Mouse (Mus musculus): ENCODE data around the gene Cmc1. TPM values are rescaled to one million over a fixed set of nuclear protein-coding genes. Genes with fewer than 3 reads are reported as not detected.

Gene Cmc1
- 10 to 100 TPM; 11.9 to 13.6 TPM for total RNA-seq (2021)

- intact Hi-C loops (cut with DNase I) = no loop called here
- peak; percentile 94 to 98 for DNase-seq (ENCODE audit: extremely low spot score in 1 of 2, low spot score in 2 of 2)
These were observed at the start of gene Cmc1 for GRCm38 (mm10) chr9:118149407-118150402. TSS of gene Cmc1 (minus strand) at chr9:118150177.

- DNase-seq (ENCODE audit: extremely low spot score in 1 of 2, low spot score in 2 of 2) = no peak
- intact Hi-C loops (cut with DNase I) = no loop called here
These were observed 48.6 kb upstream of the Cmc1 start for GRCm38 (mm10) chr9:118198557-118198956.

GRCm38 (mm10) chr9:118196661-118197390 is 46.8 kb upstream of the Cmc1 start:
- intact Hi-C loops (cut with DNase I) = no loop called here
- DNase-seq (ENCODE audit: extremely low spot score in 1 of 2, low spot score in 2 of 2) = no peak

GRCm38 (mm10) chr9:118193263-118193662 is 43.3 kb upstream of the Cmc1 start:
- intact Hi-C loops (cut with DNase I) = no loop called here
- no peak for DNase-seq (ENCODE audit: extremely low spot score in 1 of 2, low spot score in 2 of 2)

GRCm38 (mm10) chr9:118191276-118191675 is 41.3 kb upstream of the Cmc1 start:
- intact Hi-C loops (cut with DNase I) = no loop called here
- no peak for DNase-seq (ENCODE audit: extremely low spot score in 1 of 2, low spot score in 2 of 2)

- intact Hi-C loops (cut with DNase I) = no loop called here
- DNase-seq (ENCODE audit: extremely low spot score in 1 of 2, low spot score in 2 of 2) = no peak
These were observed 38.4 kb upstream of the Cmc1 start for GRCm38 (mm10) chr9:118188374-118188773.

- intact Hi-C loops (cut with DNase I) = no loop called here
- DNase-seq (ENCODE audit: extremely low spot score in 1 of 2, low spot score in 2 of 2) = no peak
These were observed 37.4 kb upstream of the Cmc1 start for GRCm38 (mm10) chr9:118187420-118187819.

GRCm38 (mm10) chr9:118186776-118187175 is 36.8 kb upstream of the Cmc1 start:
- intact Hi-C loops (cut with DNase I) = no loop called here
- DNase-seq (ENCODE audit: extremely low spot score in 1 of 2, low spot score in 2 of 2) = no peak

GRCm38 (mm10) chr9:118179136-118180025 is 29.4 kb upstream of the Cmc1 start:
- no peak for DNase-seq (ENCODE audit: extremely low spot score in 1 of 2, low spot score in 2 of 2)
- intact Hi-C loops (cut with DNase I) = no loop called here

- no peak for DNase-seq (ENCODE audit: extremely low spot score in 1 of 2, low spot score in 2 of 2)
- intact Hi-C loops (cut with DNase I) = no loop called here
These were observed 26.7 kb upstream of the Cmc1 start for GRCm38 (mm10) chr9:118176687-118177086.

GRCm38 (mm10) chr9:118175411-118175810 is 25.4 kb upstream of the Cmc1 start:
- intact Hi-C loops (cut with DNase I) = no loop called here
- no peak for DNase-seq (ENCODE audit: extremely low spot score in 1 of 2, low spot score in 2 of 2)

GRCm38 (mm10) chr9:118173086-118173485 is 23.1 kb upstream of the Cmc1 start:
- DNase-seq (ENCODE audit: extremely low spot score in 1 of 2, low spot score in 2 of 2) = no peak
- intact Hi-C loops (cut with DNase I) = no loop called here

- intact Hi-C loops (cut with DNase I) = no loop called here
- no peak for DNase-seq (ENCODE audit: extremely low spot score in 1 of 2, low spot score in 2 of 2)
These were observed 18.6 kb upstream of the Cmc1 start for GRCm38 (mm10) chr9:118168544-118168943.

GRCm38 (mm10) chr9:118167606-118168005 is 17.6 kb upstream of the Cmc1 start:
- no peak for DNase-seq (ENCODE audit: extremely low spot score in 1 of 2, low spot score in 2 of 2)
- intact Hi-C loops (cut with DNase I) = no loop called here

GRCm38 (mm10) chr9:118161536-118161935 is 11.6 kb upstream of the Cmc1 start:
- no peak for DNase-seq (ENCODE audit: extremely low spot score in 1 of 2, low spot score in 2 of 2)
- intact Hi-C loops (cut with DNase I) = no loop called here

- no peak for DNase-seq (ENCODE audit: extremely low spot score in 1 of 2, low spot score in 2 of 2)
- intact Hi-C loops (cut with DNase I) = no loop called here
These were observed 10.0 kb upstream of the Cmc1 start for GRCm38 (mm10) chr9:118159936-118160335.

- no peak for DNase-seq (ENCODE audit: extremely low spot score in 1 of 2, low spot score in 2 of 2)
- intact Hi-C loops (cut with DNase I) = no loop called here
These were observed 8.2 kb upstream of the Cmc1 start for GRCm38 (mm10) chr9:118158201-118158600.

GRCm38 (mm10) chr9:118157234-118157633 is 7.3 kb upstream of the Cmc1 start:
- DNase-seq (ENCODE audit: extremely low spot score in 1 of 2, low spot score in 2 of 2) = no peak
- intact Hi-C loops (cut with DNase I) = no loop called here

GRCm38 (mm10) chr9:118154666-118155065 is 4.7 kb upstream of the Cmc1 start:
- intact Hi-C loops (cut with DNase I) = no loop called here
- DNase-seq (ENCODE audit: extremely low spot score in 1 of 2, low spot score in 2 of 2) = no peak
